Mouse (Mus musculus) neural tube, embryonic 13.5 days (tissue): ENCODE measurements at regions not wholly inside any gene's neighbourhood (a gene's known extent, or its start where the extent isn't known, plus 50 kb on each side); places are given as distances from the start of the nearest gene placed in this dataset.

ENCODE experiments used
- ATAC-seq: fragments of 200-750 bp; cut with Nextera tagmentation; 2 replicates; pipeline ENCODE4 v1.8.0; 2017; ENCODE audit warnings: low read depth, mild to moderate bottlenecking, moderate TSS enrichment, moderate library complexity
- H3K27ac ChIP-seq: fragments of 300-500 bp; sonication (generic); replicated peaks from 2 replicates; pipeline ENCODE4 v1.5.1; 2015; ENCODE audit warnings: moderate library complexity, mild to moderate bottlenecking, inconsistent platforms
- H3K27me3 ChIP-seq: fragments of 300-500 bp; sonication (generic); 2 replicates; pipeline ENCODE4 v1.6.1; 2015; ENCODE audit warnings: mild to moderate bottlenecking, inconsistent platforms
- H3K36me3 ChIP-seq: fragments of 300-500 bp; sonication (generic); 2 replicates; pipeline ENCODE4 v1.6.1; 2015; ENCODE audit warnings: mild to moderate bottlenecking, inconsistent platforms
- H3K4me1 ChIP-seq: fragments of 300-500 bp; sonication (generic); replicated peaks from 2 replicates; pipeline ENCODE4 v1.6.1; 2015; ENCODE audit warnings: inconsistent platforms
- H3K4me2 ChIP-seq: fragments of 300-500 bp; sonication (generic); 2 replicates; pipeline ENCODE4 v1.6.1; 2015; ENCODE audit warnings: inconsistent platforms, mild to moderate bottlenecking, moderate library complexity
- H3K4me3 ChIP-seq: fragments of 300-500 bp; sonication (generic); 2 replicates; pipeline ENCODE4 v1.5.1; 2015; ENCODE audit warnings: mild to moderate bottlenecking, inconsistent platforms
- H3K9ac ChIP-seq: fragments of 300-500 bp; sonication (generic); 2 replicates; pipeline ENCODE4 v1.6.1; 2015; ENCODE audit warnings: moderate library complexity, mild to moderate bottlenecking, inconsistent platforms
- H3K9me3 ChIP-seq: fragments of 300-500 bp; sonication (generic); 2 replicates; pipeline ENCODE4 v1.6.1; 2016; ENCODE audit warnings: inconsistent platforms
- WGBS: fragments of 180-500 bp; shearing (Covaris S2); methylation state at CpG from one replicate; pipeline ENCODE4 v1.1.7; 2015; 5-methylcytosine and 5-hydroxymethylcytosine counted together

DNA sequence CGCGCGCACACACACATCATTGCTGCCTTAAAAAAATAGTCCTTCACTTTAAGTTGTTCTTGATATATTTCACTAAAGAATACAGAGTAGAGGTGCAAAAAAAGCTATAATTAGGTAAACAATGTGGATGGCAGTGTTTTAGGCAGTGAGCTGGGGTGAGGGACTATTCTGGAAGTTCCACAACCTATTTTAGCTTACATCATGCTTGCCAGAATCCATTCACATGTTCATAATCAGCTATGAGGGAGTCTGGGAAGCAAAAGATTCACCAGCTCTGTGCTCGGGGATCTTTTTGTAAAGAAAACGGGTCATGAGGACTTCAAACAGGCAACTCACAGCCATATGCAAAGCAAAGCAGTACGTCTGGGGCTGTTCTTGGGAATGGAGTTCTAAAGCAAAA is 242.3 kb downstream of the Cog6 start:
- H3K36me3 ChIP-seq: no peaks in the 10 kb centered on the region
- H3K4me3 ChIP-seq: no peak overlapping the region
- no peaks in the 10 kb centered on the region for H3K4me1 ChIP-seq
- WGBS: 88% methylated on average over 6 of the region's 6 CpGs
- H3K27me3 ChIP-seq: no peaks in the 10 kb centered on the region
- no peak overlapping the region for H3K9ac ChIP-seq
- ATAC-seq: no peak
- H3K27ac ChIP-seq: no peak overlapping the region
- H3K9me3 ChIP-seq: no peaks in the 10 kb centered on the region
- H3K4me2 ChIP-seq: no peak overlapping the region

- H3K4me2 ChIP-seq: no peak overlapping the region
- 80% methylated on average over 10 of the region's 10 CpGs for WGBS
- no peak for ATAC-seq
Observed at GRCm38 (mm10) chr3:52767276-52767675, 249.8 kb downstream of the Cog6 start.

DNA sequence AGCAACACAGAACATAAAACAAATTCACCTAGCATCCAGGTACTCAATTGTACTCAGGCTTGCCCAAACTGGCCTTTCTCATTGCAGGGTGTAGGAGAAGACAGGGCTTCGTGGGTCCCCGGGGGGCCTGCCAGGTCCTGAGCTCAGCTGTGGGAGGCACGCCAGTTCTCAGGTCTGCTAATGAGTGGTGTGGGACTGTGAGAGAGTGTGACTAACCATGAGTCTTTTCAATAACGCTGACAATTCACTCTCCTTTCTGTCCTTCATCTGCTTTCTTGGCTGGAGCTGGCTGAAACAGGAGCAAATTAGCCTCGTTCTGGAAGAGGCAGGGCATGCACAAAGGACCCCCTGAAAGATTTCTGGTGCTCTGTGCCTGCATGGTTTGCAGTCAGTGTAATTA is 250.2 kb downstream of the Cog6 start:
- no peak overlapping the region for H3K4me3 ChIP-seq
- no peaks in the 10 kb centered on the region for H3K9me3 ChIP-seq
- 55% methylated on average over 5 of the region's 5 CpGs for WGBS
- H3K9ac ChIP-seq: no peak overlapping the region
- peaks cover 7% of the 10 kb centered on the region; the same call in 1 of the 2 replicates for H3K4me1 ChIP-seq
- no peak overlapping the region for H3K27ac ChIP-seq
- ATAC-seq: no peak
- H3K36me3 ChIP-seq: no peaks in the 10 kb centered on the region
- H3K4me2 ChIP-seq: no peak overlapping the region
- no peaks in the 10 kb centered on the region for H3K27me3 ChIP-seq

More at GRCm38 (mm10) chr3:52767276-52767675, 249.8 kb downstream of the Cog6 start:
- Histone ChIP-seq H3K9me3 (no peaks in the 10 kb centered on the region), H3K27me3 (no peaks in the 10 kb centered on the region), H3K4me3 (no peak overlapping the region), H3K27ac (no peak overlapping the region), H3K4me1 (peaks cover 7% of the 10 kb centered on the region; the same call in 1 of the 2 replicates), H3K36me3 (no peaks in the 10 kb centered on the region), H3K9ac (no peak overlapping the region)

DNA sequence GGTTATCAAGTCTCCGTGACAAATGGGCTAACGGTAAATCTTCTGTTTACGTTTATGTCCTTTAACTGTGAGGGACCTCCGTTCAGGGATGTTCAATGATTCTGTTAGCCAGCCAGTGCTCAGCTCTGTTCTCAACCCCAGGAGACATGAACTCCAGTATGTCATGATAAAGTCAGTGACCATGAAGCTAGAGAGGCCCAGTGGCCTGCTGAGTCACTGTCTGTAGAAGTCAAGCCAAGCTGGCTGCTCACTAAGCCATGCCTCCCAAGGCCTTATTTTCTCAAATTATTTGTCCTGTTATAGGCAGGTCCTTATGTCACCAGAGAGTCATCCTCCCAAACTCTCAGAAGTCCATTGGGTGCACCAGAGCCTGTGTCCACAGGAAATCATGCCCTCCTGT is 252.9 kb downstream of the Cog6 start:
- H3K27me3 ChIP-seq: no peaks in the 10 kb centered on the region
- H3K9me3 ChIP-seq: no peaks in the 10 kb centered on the region
- no peak overlapping the region for H3K27ac ChIP-seq
- H3K4me2 ChIP-seq: no peak overlapping the region
- peaks cover 7% of the 10 kb centered on the region; the same call in 1 of the 2 replicates for H3K4me1 ChIP-seq
- no peak overlapping the region for H3K4me3 ChIP-seq
- no peak for ATAC-seq
- H3K36me3 ChIP-seq: no peaks in the 10 kb centered on the region
- H3K9ac ChIP-seq: no peak overlapping the region
- WGBS: 74% methylated on average over 4 of the region's 4 CpGs

GRCm38 (mm10) chr3:52763660-52764059 is 253.4 kb downstream of the Cog6 start:
- WGBS: 87% methylated on average over 5 of the region's 5 CpGs
- Histone ChIP-seq H3K27me3 (no peaks in the 10 kb centered on the region), H3K4me3 (no peak overlapping the region), H3K4me1 (peaks cover 7% of the 10 kb centered on the region; the same call in 1 of the 2 replicates), H3K36me3 (no peaks in the 10 kb centered on the region), H3K9me3 (no peaks in the 10 kb centered on the region), H3K4me2 (no peak overlapping the region), H3K9ac (no peak overlapping the region), H3K27ac (no peak overlapping the region)
- ATAC-seq: no peak

DNA sequence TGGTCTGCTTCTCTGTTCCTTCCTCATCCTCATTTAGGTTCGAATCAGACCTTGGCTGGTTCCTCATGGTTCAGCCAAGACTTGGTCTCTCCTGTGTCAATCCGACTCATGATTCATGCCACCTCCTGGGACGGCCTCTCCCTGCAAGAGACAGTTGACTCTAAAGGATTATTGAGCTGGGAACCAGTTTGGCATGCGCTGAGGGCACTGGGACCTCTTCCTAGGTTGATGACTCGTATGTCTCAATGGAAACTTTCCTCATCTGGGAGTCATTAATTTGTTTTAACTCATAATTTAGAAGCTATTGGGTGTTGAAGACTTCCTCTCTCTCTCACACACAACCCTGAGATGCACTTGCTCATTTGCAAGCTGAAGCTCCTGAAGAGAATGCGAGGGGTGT is 254.5 kb downstream of the Cog6 start:
- no peak for ATAC-seq

GRCm38 (mm10) chr3:52759846-52760245 is 257.2 kb downstream of the Cog6 start:
- Histone ChIP-seq H3K9ac (no peak overlapping the region), H3K4me1 (no peaks in the 10 kb centered on the region), H3K4me2 (no peak overlapping the region), H3K36me3 (no peaks in the 10 kb centered on the region), H3K9me3 (no peaks in the 10 kb centered on the region), H3K27ac (no peak overlapping the region), H3K4me3 (no peak overlapping the region), H3K27me3 (no peaks in the 10 kb centered on the region)
- no peak for ATAC-seq
- WGBS: 95% methylated on average over 11 of the region's 11 CpGs

More for the DNA sequence above, 254.5 kb downstream of the Cog6 start:
- 86% methylated on average over 6 of the region's 6 CpGs for WGBS
- Histone ChIP-seq H3K27me3 (no peaks in the 10 kb centered on the region), H3K36me3 (no peaks in the 10 kb centered on the region), H3K9ac (no peak overlapping the region), H3K4me1 (peaks cover 7% of the 10 kb centered on the region; the same call in 1 of the 2 replicates), H3K4me2 (no peak overlapping the region), H3K27ac (no peak overlapping the region), H3K4me3 (no peak overlapping the region), H3K9me3 (no peaks in the 10 kb centered on the region)

GRCm38 (mm10) chr3:52758561-52758960 is 258.5 kb downstream of the Cog6 start:
- 35% methylated on average over 2 of the region's 2 CpGs for WGBS
- Histone ChIP-seq H3K4me3 (no peak overlapping the region), H3K9me3 (no peaks in the 10 kb centered on the region), H3K4me2 (no peak overlapping the region), H3K4me1 (no peaks in the 10 kb centered on the region), H3K36me3 (no peaks in the 10 kb centered on the region), H3K27me3 (0 out of 2 replicates have a peak, but pooled peaks cover 4% of the 10 kb centered on the region), H3K9ac (no peak overlapping the region), H3K27ac (no peak overlapping the region)
- no peak for ATAC-seq

DNA sequence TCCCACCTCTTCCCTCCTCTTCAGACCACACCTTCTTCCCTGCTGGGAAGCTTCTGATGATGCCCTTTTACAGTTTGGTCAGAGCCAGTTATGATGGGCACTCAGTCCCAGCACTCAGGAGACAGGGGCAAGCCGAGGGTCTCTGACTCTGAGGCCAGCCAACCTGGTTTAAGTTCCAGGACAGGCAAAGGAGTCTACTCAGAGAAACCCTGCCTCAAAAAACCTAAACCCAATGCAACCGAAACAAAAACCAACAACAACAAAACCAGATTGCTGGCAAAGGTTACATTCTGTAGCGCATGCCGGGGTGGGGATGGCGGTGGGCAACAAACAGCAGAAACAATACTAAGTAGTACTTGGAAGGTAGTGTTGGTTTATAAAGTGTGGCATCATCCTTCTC is 260.2 kb downstream of the Cog6 start:
- no peaks in the 10 kb centered on the region for H3K4me1 ChIP-seq
- ATAC-seq: no peak
- H3K9me3 ChIP-seq: no peaks in the 10 kb centered on the region
- 92% methylated on average over 5 of the region's 5 CpGs for WGBS
- no peaks in the 10 kb centered on the region for H3K36me3 ChIP-seq
- H3K9ac ChIP-seq: no peak overlapping the region
- no peak overlapping the region for H3K4me2 ChIP-seq
- H3K27me3 ChIP-seq: 0 out of 2 replicates have a peak, but pooled peaks cover 4% of the 10 kb centered on the region
- H3K4me3 ChIP-seq: no peak overlapping the region
- no peak overlapping the region for H3K27ac ChIP-seq

GRCm38 (mm10) chr3:52756006-52756405 is 261.0 kb downstream of the Cog6 start:
- H3K36me3 ChIP-seq: no peaks in the 10 kb centered on the region
- no peaks in the 10 kb centered on the region for H3K9me3 ChIP-seq
- ATAC-seq: no peak
- no peak overlapping the region for H3K9ac ChIP-seq
- H3K4me1 ChIP-seq: no peaks in the 10 kb centered on the region
- H3K4me2 ChIP-seq: no peak overlapping the region
- 0 out of 2 replicates have a peak, but pooled peaks cover 4% of the 10 kb centered on the region for H3K27me3 ChIP-seq
- WGBS: 89% methylated on average over 5 of the region's 5 CpGs
- H3K4me3 ChIP-seq: no peak overlapping the region
- H3K27ac ChIP-seq: no peak overlapping the region

- WGBS: 52% methylated on average over 6 of the region's 6 CpGs
- H3K36me3 ChIP-seq: no peaks in the 10 kb centered on the region
- ATAC-seq: no peak
- no peaks in the 10 kb centered on the region for H3K4me1 ChIP-seq
- H3K9ac ChIP-seq: no peak overlapping the region
- 0 out of 2 replicates have a peak, but pooled peaks cover 4% of the 10 kb centered on the region for H3K27me3 ChIP-seq
- H3K4me3 ChIP-seq: no peak overlapping the region
- no peak overlapping the region for H3K27ac ChIP-seq
- no peak overlapping the region for H3K4me2 ChIP-seq
- no peaks in the 10 kb centered on the region for H3K9me3 ChIP-seq
Observed at GRCm38 (mm10) chr3:52754978-52755377, 262.1 kb downstream of the Cog6 start.

- H3K4me1 ChIP-seq: no peaks in the 10 kb centered on the region
- no peak overlapping the region for H3K4me3 ChIP-seq
- no peaks in the 10 kb centered on the region for H3K36me3 ChIP-seq
- ATAC-seq: no peak
- no peak overlapping the region for H3K9ac ChIP-seq
- no peak overlapping the region for H3K4me2 ChIP-seq
- WGBS: 53% methylated on average over 4 of the region's 4 CpGs
- H3K27ac ChIP-seq: no peak overlapping the region
- no peaks in the 10 kb centered on the region for H3K9me3 ChIP-seq
- H3K27me3 ChIP-seq: 0 out of 2 replicates have a peak, but pooled peaks cover 4% of the 10 kb centered on the region
Observed at GRCm38 (mm10) chr3:52754401-52754800, 262.6 kb downstream of the Cog6 start.

DNA sequence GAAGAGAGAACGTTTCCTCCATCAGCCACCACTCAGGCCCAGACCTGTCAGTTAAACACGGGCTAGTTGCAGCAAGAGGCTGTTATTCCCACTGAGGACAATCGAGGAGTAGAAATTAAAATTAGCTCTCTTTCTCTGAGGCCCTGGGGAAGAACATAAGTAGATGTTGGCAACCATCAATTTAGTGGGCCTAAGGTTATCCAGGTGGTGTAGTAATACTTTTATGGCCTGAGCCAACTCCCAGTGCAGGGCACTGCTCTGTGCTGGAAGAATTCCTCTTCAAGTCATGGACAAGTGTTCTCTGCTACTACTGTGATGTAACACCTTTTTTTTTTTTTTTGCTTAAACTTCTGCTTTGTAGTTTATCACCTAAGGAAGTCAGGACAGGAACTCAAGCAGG is 270.1 kb downstream of the Cog6 start:
- H3K4me2 ChIP-seq: no peak overlapping the region

More for the DNA sequence above, 270.1 kb downstream of the Cog6 start:
- H3K27me3 ChIP-seq: 0 out of 2 replicates have a peak, but pooled peaks cover 2% of the 10 kb centered on the region
- no peak for ATAC-seq
- H3K36me3 ChIP-seq: no peaks in the 10 kb centered on the region
- H3K27ac ChIP-seq: no peak overlapping the region
- 53% methylated on average over 3 of the region's 3 CpGs for WGBS
- no peaks in the 10 kb centered on the region for H3K4me1 ChIP-seq
- no peaks in the 10 kb centered on the region for H3K9me3 ChIP-seq
- no peak overlapping the region for H3K9ac ChIP-seq
- no peak overlapping the region for H3K4me3 ChIP-seq
